Mouse (Mus musculus) bone marrow, adult 2 months (tissue): Measurements from ENCODE around the gene Gm12184.

Experiments
- CTCF ChIP-seq: fragments of 200-500 bp; IDR thresholded peaks from 2 replicates; pipeline ENCODE4 v1.5.1; 2011; ENCODE audit warnings: low read length, control low read depth; ENCODE audit not compliant: control insufficient read depth, insufficient read depth
- POLR2A ChIP-seq: fragments of 200-500 bp; IDR thresholded peaks from 2 replicates; pipeline ENCODE4 v1.6.1; 2011; ENCODE audit warnings: low read depth, mild to moderate bottlenecking, control low read depth, low read length, borderline replicate concordance; ENCODE audit not compliant: control insufficient read depth

GRCm38 (mm10) chr11:48808304-48808646 lies 18.2 kb downstream of the Gm12184 start:
- TF ChIP-seq POLR2A: no peak
- TF ChIP-seq CTCF: no peak
